Mouse (Mus musculus) activated CD4-positive, CD25-positive, alpha-beta regulatory T cell, adult 4 months (primary cell): ENCODE results near the gene Gm10139. TPM values are rescaled to one million over a fixed set of nuclear protein-coding genes. Genes with fewer than 3 reads are reported as not detected.
"Not testable (repeated sequence)": the region's sequence is repeated elsewhere in the genome, so short reads cannot be mapped to it uniquely, and the experiment has no call there.

Experiments used
- ATAC-seq: one replicate; pipeline ENCODE4 v1.8.0; 2017
- polyA plus RNA-seq, 2 experiments: library from polyadenylated mRNA; unstranded; fragments of 100-300 nt; shearing (Covaris generic); gene quantifications; one replicate each; pipeline ENCODE4 v1.2.1; 2017

Gm10139 gene
- not detected for polyA plus RNA-seq

DNA sequence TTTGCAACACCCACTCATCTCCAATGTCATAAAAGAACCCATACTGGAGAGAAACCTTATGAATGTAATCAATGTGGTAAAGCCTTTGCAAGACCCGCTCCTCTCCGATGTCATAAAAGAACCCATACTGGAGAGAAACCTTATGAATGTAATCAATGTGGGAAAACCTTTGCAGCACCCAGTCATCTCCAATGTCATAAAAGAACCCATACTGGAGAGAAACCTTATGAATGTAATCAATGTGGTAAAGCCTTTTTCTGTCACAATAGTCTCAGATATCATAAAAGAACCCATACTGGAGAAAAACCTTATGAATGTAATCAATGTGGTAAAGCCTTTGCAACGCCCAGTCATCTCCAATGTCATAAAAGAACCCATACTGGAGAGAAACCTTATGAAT is at the start of gene Gm10139:
Gene Gm10139 (plus strand): TSS at position 301 of the 400 bp plus-strand sequence.
- ATAC-seq = not testable (repeated sequence)

GRCm38 (mm10) chr13:65557636-65558035 is 45.2 kb downstream of the Gm10139 start:
- not testable (repeated sequence) for ATAC-seq

Other genes with a start within 250 kb of the Gm10139 start
- 10 to 100 TPM; 15.4 to 16.8 TPM for gene Zfp369, start 233.9 kb upstream of the Gm10139 start, polyA plus RNA-seq